Mouse (Mus musculus) frontal cortex, adult 2 months (tissue): ENCODE data around the gene 2810004N23Rik. TPM values are rescaled to one million over a fixed set of nuclear protein-coding genes. Genes with fewer than 3 reads are reported as not detected.
A peak's percentile ranks its signal among the peaks of the same experiment; 100 is the strongest.

Experiments used
- DNase-seq, 2 experiments: peaks; one replicate each; pipeline ENCODE4 v3.0.0; 2022; ENCODE audit warnings: low spot score in 1 of 2; ENCODE audit errors: extremely low spot score in 1 of 2
- polyA plus RNA-seq: library from polyadenylated mRNA; depleted of rRNA; stranded (reverse); fragments of >200 nt; gene quantifications from 2 replicates; pipeline ENCODE4 v1.2.3, GENCODE M21; 2012; rRNA removed

The 2810004N23Rik gene
- 17.2 and 18.1 TPM in 2 replicates for polyA plus RNA-seq

DNA sequence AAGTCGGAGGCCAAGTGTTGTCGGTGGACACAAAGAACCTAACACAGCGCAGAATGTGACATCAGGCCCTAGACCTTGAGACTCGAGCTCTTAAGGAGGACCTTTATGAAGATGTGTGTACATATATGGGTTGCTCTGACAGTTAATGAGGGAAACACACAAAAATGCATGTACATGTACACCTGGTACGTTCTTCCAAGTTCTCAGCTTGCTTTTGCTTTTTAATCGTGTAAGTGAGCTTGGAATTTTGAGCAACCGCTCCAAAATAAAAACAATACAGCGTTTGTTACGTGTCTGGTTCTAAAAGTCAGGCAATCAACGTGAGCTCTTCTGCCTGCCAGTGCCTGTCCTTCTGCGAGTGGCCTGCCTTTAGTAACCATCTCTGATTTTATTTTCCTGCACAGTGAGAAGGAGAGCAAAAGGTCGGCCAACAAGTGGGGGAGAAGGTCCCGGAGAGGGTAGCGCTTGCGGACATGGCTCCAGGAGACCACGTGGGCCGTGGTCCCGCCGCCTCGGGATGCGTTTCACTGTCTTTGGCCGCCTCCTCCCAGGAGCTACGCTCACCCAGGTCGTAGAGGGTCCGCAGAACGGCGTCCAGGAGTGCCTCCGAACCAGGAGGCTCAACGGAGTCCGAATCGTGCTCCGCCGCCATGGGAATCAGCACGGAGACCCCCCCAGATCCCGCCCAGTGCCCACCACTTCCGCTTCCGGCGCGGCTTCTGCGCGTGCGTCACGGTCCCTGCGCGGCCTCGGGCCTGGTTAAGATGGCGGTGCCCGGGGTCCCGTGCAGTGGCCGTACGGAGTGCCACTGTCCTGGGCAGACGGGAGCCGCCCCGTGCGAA is at the start of gene 2810004N23Rik, which contains the start of gene Gnpat:
Gene 2810004N23Rik (minus strand): TSS at position 800 of the 842 bp plus-strand sequence.
Gene Gnpat (plus strand): TSS at position 713 of the 842 bp plus-strand sequence.
- DNase-seq, result peak; percentile 80 to 94

- DNase-seq, result no peak
Observed at GRCm38 (mm10) chr8:124911938-124912872, 49.3 kb upstream of the 2810004N23Rik start.

DNA sequence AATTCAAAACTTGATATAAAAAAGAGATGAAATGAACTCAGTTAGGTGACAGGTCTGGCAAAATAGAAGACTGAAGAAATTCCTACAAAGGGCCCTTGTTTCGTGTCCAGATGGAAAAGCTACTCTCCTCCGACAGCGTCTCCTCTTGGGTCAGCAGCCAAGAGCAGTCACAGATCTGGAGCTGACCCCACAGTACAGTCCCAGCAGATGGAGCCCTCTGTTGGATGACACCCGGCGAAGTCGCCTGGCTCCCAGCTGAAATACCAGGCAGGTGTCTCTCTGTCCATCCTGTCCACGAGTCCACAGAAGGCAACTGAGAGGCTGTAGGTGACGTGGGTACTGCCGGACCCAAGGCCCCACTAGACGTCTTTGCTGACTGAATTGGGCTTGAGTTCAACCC is 47.4 kb upstream of the 2810004N23Rik start:
- no peak for DNase-seq

GRCm38 (mm10) chr8:124909936-124910335 is 47.0 kb upstream of the 2810004N23Rik start:
- no peak for DNase-seq

- no peak for DNase-seq
Observed at GRCm38 (mm10) chr8:124905482-124905881, 42.6 kb upstream of the 2810004N23Rik start.

DNA sequence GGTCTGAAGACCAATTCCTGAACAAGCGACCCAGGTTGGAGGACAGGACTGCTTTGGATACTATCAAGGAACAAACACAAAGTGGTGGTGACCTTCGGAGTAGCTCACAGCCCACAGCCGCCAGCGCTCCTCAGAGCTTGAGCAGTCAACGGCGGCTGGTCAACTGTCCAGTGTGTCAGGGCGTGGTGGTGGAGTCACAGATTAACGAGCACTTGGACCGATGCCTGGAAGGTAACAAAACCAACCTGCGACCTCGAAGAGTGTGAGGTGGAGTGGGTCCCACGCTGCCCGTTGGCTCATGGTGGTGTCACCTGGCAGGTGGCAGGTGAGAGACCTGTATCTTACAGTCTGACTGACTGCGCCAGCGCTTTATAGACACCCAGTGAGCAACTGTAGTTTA is 40.3 kb upstream of the 2810004N23Rik start:
- DNase-seq, result no peak

DNA sequence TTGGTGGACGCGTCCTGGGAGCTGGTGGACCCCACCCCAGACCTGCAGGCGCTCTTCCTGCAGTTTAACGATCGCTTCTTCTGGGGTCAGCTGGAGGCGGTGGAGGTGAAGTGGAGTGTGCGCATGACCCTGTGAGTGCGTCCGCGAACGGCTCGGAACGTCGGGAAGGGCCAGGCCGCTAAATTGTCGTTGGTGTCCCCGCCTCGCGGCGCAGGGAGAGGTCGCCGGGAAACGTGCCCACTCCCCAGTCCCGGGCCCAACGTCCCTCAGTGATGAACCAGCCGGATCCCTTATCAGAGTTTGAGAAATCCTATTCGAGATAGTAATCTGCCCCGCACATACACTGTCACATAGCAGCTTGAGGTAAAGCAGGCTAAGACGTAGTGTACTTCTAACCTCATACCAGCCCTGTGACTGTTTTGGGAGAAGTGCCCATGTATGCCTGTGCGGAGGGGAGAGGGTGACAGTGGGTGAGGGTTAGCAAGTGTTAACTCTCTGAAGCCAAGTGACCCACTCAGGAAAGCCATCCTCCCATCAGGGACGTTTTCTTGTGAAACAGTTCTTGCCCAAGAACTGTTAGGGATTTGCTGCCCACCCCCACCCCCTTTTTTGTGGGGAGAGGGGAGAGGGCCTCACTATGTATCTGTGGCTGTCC is 35.5 kb upstream of the 2810004N23Rik start:
- DNase-seq, result no peak

DNA sequence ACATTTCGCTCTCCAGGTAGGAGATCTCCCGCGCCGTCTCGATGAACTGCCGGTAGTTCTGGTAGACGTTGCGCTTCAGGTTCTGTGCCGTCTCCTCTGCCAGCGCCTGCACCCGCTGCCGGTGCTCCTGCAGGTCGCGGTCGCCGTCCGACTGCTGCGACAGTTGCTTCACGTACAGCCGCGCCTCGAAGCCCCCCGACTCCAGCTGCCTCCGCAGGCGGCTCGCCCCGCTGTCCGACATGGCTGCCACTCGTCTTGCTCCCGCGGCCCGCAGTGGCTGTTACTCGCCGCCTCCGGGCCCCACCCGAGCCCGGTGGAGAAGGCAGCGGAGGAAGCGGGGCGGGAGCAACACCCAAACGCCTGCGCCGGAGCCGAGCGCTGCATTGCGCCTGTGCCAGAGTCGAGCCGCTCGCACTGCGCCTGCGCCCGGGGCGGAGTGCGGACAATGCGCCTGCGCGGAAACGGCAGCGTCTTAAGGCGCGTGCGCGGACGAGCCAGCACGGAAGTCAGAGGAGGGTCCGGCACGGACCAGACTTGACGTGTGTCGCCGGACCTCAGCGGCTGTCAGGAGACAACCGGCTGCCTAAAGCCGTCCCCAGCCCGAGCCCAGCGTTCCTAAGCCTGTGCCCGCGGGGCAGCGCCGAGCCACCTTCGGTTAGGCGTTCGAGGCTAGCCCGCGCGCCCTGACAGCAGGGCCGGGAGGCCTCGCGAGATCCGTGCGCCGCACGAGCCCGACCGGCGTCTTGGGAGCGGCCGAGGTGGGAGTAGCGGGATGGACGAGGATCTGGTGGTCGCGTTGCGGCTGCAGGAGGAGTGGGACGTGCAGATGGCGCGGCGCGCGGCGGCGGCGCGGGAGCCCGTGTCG is 34.7 kb upstream of the 2810004N23Rik start, which contains the start of the genes Exoc8 and Sprtn:
Gene Exoc8 (minus strand): TSS at position 320 of the 865 bp plus-strand sequence.
Gene Sprtn (plus strand): TSS at position 501 of the 865 bp plus-strand sequence.
- peak; percentile 89 to 98 for DNase-seq

DNA sequence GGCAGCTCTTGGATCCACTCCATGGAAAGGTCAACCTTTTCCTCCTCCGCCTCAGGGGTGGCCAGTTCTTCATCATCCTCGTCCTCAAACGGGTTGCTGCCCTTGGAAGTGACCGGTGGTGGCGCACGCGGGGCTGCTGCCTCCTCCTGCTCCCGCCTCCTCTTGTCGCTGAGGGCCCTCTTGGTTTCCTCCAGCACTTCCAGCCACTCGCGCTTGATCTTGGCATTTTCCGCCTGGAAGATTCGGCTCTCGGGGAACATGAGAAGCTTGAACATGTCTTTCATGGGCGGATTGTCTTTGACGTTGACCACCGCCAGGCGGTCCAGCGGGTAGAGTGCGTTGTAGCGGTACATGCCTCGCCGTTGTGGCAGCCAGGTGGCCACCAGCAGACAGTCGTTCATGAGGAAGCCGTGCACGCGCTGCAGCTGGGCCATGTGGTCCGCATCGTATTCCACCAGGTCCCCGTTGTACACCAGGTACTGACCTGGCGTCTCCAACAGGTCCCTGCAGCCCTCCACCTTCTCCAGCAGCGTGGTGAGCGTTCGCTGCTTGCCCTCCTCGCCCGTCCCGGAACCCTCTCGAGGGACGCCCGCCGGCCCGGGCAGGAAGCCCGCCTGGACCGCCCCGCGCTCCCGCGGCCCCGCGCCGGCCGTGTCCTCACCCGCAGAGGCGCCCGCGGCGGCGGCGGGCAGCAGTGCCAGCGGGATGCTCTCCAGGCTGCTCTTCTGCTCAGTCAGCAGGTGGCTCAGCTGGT is 33.9 kb upstream of the 2810004N23Rik start:
- peak; percentile 46 to 71 for DNase-seq

- no peak for DNase-seq
Observed at GRCm38 (mm10) chr8:124896010-124896631, 33.2 kb upstream of the 2810004N23Rik start.

GRCm38 (mm10) chr8:124892596-124892995 is 29.7 kb upstream of the 2810004N23Rik start:
- no peak for DNase-seq

- no peak for DNase-seq
Observed at GRCm38 (mm10) chr8:124888385-124888784, 25.5 kb upstream of the 2810004N23Rik start.

DNA sequence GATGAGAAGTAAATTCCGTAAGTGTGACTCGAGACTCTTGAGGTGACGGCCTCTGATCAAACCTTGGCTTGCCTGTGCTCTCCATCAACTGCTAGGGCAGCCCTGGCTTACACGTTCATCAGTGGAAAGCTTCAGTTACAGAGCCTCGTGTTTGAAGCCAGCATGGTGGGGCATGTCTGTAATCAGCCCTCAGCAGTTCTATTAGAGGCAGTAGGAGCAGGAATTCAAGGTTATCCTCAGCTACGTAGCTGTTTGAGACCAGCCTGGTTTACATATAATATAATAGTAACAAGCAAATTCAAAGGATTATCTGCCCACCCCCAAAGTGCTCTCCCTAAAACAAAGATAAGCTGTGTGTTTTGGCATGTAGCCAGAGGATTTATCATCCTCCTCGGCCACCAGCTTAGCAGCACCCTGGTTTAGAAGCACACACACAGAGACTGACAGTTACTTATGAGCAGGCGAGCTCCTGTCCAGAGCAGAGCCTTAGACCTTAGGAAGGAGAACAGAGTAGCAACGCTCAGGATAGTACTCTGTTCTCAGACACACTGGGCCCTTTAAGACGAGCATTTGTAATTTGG is 16.1 kb upstream of the 2810004N23Rik start:
- no peak for DNase-seq

DNA sequence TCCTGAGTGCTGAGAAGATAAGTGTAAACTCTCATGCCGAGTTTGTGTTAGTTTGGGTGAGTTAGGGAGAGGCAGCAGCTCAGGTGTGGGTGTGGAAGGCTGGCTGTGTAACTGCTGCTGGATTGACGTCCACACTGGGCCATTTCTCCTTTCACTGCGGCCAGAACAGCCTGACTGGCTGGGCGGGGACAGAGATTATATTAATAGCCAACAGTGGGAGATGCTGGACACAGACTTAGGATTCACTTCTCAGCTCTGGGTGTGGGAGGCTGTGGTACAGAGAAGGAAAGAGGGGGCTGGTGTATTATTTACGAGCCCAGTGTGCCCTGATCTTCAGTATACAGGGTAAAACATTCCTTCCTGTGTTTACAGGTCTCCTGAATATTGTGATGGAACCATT is 15.2 kb upstream of the 2810004N23Rik start:
- peak in 1 of 2 experiments; percentile 22 for DNase-seq

DNA sequence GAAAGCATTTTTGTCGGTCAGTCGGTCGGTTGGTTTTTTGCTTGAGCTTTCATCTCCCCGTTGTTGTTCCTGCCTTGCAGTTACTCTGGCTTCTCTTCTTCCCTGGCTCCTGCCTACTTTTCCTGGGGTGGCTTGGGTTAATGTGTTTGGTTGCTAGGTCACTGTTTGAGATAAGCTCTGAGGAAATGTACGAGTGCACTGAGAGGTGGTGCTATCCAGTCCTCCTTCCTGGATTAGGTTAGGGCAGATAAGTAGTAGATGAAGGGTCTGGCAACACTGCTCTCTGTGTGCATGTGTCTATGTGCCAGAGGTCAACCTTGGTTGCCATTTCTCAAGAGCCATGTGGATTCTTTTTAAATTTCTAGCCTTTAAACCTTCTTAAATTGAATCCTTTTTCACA is 9.8 kb upstream of the 2810004N23Rik start:
- DNase-seq, result no peak

- no peak for DNase-seq
Observed at GRCm38 (mm10) chr8:124872081-124872480, 9.2 kb upstream of the 2810004N23Rik start.

DNA sequence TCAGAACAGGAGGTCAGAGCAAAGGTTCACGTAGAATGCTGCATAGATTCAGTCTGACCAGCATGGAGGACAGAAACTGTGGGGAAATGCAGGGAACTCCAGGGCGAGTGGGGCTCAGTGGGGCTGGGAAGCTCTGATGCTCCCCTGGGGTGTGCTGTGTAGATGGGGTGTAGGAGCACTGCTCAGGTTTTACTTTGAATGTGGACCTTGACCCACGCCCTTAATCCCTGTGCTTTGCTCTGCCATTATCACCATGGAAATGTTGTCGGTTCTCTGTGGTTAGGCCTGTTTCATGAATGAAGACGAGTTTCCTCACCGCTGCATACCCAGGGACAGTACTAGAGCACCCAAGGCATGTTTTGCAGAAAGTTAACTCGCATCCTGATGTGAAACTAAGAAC is 8.6 kb upstream of the 2810004N23Rik start:
- DNase-seq, result no peak

- no peak for DNase-seq
Observed at GRCm38 (mm10) chr8:124869708-124870107, 6.8 kb upstream of the 2810004N23Rik start.
